Mouse (Mus musculus): Measurements from ENCODE around the gene Doc2a. TPM values are rescaled to one million over a fixed set of nuclear protein-coding genes. Genes with fewer than 3 reads are reported as not detected.
A peak's percentile ranks its signal among the peaks of the same experiment; 100 is the strongest.
"Not testable (repeated sequence)": the region's sequence is repeated elsewhere in the genome, so short reads cannot be mapped to it uniquely, and the experiment has no call there.

The Doc2a gene
- polyA plus RNA-seq, 1 experiment from 2014 or later = 4.3 TPM

DNA sequence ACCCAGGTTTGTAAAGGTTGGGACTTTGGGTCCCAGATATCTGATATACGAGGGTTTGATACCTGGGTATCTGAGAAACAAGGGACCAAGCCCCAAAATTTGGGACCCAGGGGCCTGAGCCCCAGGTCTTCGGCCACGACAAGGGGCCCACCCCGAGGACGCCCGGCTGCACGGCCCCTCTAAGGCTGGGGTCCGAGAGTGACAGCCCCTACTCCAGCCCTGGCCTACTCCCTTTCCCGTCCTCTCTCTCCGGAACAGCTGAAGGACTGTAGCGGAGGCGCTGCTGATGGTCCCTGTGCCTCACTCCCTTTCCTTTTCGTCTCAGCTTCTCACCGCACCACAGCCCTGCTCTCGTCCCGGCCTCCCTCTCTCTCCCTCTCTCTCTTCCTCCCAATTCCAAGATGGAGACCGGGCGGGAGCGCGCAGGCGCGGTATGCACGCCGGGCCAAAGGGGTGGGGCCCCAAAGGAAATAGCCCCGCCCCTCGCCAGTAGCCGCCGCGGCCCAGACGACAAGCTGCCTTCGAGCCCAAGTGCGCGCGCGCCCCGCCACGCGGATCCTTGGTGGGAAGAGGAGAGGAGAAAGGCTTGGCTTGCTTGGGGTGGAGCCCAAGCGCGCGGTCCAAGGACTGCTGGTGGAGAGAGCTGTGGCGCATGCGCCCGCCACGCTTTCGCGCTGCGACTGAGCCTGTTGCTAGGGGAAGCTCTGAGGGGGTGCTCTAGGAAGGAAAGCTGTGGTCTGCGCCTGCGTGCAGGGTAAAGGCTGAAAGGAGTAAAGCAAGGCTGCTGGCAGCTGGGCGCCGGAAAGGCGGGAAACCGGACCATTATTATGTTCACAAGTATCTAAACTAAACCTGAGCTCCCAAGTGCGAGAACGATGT is 37.3 kb downstream of the Doc2a start, which contains the start of gene Taok2:
Gene Taok2, minus strand, starts transcription at position 418 of the 879 bp plus-strand sequence.
- peak within 1 kb of the TSS; percentile 97 for H3K4me2 ChIP-seq (replicated peaks)
- no peaks in the 10 kb centered on the region for H3K27me3 ChIP-seq
- H3K36me3 ChIP-seq = peaks cover 10% of the 10 kb centered on the region
- peaks cover 36% of the 10 kb centered on the region for H3K4me1 ChIP-seq
- peak; percentile 97 for ATAC-seq (ENCODE audit: low FRiP score)
- peak within 1 kb of the TSS; percentile 79 for H3K4me3 ChIP-seq
- H3K27ac ChIP-seq = peak within 1 kb of the TSS; percentile 95
- no peaks in the 10 kb centered on the region for H3K9me3 ChIP-seq (replicated peaks)
- WGBS = under 1% methylated on average over 56 of the region's 56 CpGs
- H3K9ac ChIP-seq = peak within 1 kb of the TSS; percentile 93

DNA sequence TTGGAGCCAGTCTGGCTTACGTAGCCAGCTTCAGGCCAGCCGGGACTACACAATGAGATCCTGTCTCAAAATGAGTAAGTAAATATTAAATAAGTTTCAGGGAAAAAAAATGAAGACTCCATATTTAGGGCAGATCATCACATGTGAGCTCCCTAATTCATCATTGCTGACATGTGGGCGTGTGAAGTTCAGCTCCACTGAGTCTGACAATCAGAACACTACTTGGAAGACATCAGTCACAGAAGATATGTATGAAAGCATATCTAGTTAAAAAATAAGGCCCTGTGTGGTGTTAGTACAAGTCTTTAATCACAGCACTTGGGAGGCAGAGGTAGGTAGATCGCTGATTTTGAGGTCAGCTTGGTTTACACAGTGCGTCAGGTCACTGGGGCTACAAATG is 40.1 kb downstream of the Doc2a start:
- WGBS = 83% methylated on average over 5 of the region's 5 CpGs
- Histone ChIP-seq H3K4me1 (peaks cover 15% of the 10 kb centered on the region), H3K9ac (no peak overlapping the region), H3K36me3 (peaks cover 9% of the 10 kb centered on the region), H3K27me3 (no peaks in the 10 kb centered on the region), H3K4me2 (replicated peaks) (no peak overlapping the region), H3K9me3 (replicated peaks) (no peaks in the 10 kb centered on the region), H3K4me3 (no peak overlapping the region), H3K27ac (no peak overlapping the region)
- no peak for ATAC-seq (ENCODE audit: low FRiP score)

DNA sequence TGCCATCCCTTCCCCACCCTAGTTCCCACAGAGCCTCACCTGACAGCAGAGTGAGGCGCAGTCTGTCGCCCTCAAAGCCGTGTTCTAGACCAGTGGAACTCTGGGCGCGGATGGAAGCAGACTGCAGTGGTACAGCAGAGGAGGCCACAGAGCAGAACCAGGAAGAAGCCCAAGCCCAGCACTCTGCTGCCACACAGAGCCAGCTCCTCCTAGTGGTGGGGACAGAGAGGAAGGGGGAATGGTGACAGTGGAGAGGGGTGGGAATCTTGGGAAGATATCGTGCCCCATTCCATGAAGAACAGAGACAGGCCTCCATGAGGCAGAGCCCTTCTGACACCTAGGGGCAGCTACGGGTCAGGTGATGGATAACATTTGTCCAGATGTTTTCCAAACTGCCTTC is 41.6 kb downstream of the Doc2a start:
- H3K27me3 ChIP-seq = no peaks in the 10 kb centered on the region
- no peak overlapping the region for H3K27ac ChIP-seq
- H3K4me1 ChIP-seq = no peaks in the 10 kb centered on the region
- H3K9me3 ChIP-seq (replicated peaks) = no peaks in the 10 kb centered on the region
- H3K36me3 ChIP-seq = peaks cover 9% of the 10 kb centered on the region
- WGBS = 57% methylated on average over 7 of the region's 7 CpGs
- no peak for ATAC-seq (ENCODE audit: low FRiP score)
- no peak overlapping the region for H3K9ac ChIP-seq
- no peak overlapping the region for H3K4me3 ChIP-seq
- no peak overlapping the region for H3K4me2 ChIP-seq (replicated peaks)

DNA sequence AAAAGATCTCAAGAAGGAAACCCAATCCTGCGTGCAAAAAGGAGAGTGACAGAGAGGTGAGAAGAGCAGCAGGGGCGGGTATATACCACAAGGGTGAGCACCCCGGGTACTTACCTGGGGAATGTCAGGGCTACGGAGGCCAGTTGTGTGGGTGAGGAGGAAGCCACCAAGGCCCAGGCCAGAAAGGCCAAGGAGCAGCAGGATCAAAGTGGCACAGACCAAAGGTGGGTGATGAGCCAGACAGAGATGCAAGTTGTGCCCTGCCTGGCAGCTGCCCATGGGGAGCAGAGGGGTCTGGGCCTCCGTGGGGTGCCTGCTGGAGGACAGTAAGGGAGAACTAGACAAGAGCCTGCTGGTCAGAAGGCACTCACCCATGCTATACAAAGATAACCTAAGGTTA is 49.7 kb downstream of the Doc2a start:
- Histone ChIP-seq H3K4me3 (no peak overlapping the region), H3K9me3 (replicated peaks) (no peaks in the 10 kb centered on the region), H3K27ac (no peak overlapping the region), H3K9ac (no peak overlapping the region), H3K27me3 (no peaks in the 10 kb centered on the region), H3K36me3 (no peaks in the 10 kb centered on the region), H3K4me2 (replicated peaks) (peak overlapping the region; percentile 70), H3K4me1 (peaks cover 15% of the 10 kb centered on the region)
- no peak for ATAC-seq (ENCODE audit: low FRiP score)
- 88% methylated on average over 5 of the region's 5 CpGs for WGBS

DNA sequence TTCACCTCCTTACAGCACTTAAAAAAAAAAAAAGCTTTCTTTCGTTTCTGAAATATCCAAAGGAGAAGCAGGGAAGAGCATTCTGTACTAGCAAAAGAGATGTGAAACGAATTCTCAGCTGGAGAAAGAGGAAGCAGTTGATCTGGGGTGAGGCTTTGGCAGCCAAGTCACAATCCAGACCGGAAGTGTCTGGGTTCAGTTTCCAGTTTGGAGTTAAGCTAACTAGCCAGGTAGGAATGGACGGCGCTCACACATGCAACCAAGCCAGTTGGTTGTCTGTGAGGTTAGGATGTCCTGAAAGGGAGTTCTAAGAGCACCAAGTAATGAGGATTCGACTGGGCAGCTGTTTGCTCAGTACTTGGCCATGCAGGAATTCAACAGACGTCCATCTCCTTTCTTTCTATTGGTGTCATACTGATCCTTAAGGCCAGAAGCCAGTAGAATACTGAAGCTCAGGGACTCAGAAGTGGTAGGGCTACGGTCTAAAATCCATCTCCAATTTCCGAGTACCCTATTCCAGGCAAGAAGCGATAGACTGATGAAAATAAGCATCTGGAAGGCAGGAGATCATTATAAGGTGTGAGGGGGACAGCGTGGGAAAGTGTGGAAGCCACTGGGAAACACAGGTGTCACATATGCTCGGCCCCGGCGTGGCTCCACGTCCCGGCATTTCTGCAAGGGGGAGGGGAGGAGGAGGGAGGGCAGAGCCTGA is 50.3 kb downstream of the Doc2a start:
- H3K9me3 ChIP-seq (replicated peaks) = no peaks in the 10 kb centered on the region
- no peaks in the 10 kb centered on the region for H3K36me3 ChIP-seq
- peak; percentile 63 for ATAC-seq (ENCODE audit: low FRiP score)
- H3K9ac ChIP-seq = peak overlapping the region; percentile 77
- peak overlapping the region; percentile 53 for H3K4me3 ChIP-seq
- peak overlapping the region; percentile 64; the same call in 1 of the 2 replicates for H3K27ac ChIP-seq
- H3K4me1 ChIP-seq = peaks cover 15% of the 10 kb centered on the region
- H3K27me3 ChIP-seq = no peaks in the 10 kb centered on the region
- H3K4me2 ChIP-seq (replicated peaks) = peak overlapping the region; percentile 70
- 24% methylated on average over 16 of the region's 16 CpGs for WGBS

DNA sequence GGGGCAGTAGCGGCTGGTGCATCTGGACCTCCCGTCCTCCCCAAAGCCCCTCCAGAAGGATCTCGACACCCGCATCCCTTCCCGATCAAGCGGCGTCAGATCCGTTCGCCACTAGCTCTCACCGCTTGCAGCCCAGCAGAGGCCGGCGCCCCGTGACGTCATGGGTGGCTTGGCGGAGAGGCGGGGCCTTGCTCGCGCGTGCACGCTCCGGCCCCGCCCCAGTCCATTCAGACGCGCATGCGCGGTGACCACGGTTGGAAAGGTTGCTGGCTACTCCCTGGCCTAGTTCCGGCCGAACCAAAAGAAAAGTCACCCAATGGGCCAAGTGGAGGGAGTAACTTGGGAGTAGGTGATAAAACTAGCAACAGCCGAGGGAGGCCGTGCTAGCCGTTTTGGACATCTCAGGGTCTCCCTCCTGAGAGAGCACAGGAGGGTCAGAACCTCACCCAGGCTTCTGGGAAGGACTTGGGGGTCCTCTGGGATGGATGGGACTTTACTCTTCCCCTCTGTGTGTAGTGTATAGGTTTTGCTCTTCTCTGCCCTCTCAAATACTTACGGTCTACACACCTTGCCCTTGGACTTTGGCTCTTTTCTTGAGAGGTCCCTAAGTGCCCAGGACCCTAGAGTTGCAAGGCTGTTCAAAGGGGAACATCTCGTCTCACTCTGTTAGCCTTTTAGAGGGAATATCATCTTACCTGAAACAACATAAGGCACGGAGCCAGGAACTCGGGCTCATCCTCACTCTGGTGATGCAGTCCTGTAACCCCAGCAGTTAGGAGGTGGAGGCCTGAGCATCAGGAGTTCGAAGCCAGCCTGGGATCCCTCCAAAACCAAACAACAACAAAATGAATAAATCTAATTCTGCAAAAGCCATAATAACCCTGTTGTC is 51.1 kb downstream of the Doc2a start:
- Histone ChIP-seq H3K4me3 (peak overlapping the region; percentile 53), H3K27me3 (no peaks in the 10 kb centered on the region), H3K36me3 (no peaks in the 10 kb centered on the region), H3K4me2 (replicated peaks) (peak overlapping the region; percentile 70), H3K27ac (peak overlapping the region; percentile 64; the same call in 1 of the 2 replicates), H3K9ac (peak overlapping the region; percentile 77), H3K4me1 (peaks cover 15% of the 10 kb centered on the region), H3K9me3 (replicated peaks) (no peaks in the 10 kb centered on the region)
- peak; percentile 93 for ATAC-seq (ENCODE audit: low FRiP score)
- WGBS = 12% methylated on average over 37 of the region's 37 CpGs

DNA sequence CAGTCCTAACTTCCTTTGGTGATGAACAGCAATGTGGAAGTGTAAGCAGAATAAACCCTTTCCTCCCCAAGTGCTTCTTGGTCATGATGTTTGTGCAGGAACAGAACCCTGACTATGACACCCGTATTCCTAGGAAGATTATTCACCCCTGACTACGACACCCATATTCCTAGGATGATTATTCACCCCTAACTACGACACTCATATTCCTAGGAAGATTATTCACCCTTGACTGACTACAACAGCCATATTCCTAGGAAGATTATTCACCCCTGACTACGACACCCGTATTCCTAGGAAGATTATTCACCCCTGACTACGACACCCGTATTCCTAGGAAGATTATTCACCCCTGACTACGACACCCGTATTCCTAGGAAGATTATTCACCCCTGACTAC is 52.6 kb downstream of the Doc2a start:
- not testable (repeated sequence) for H3K27me3 ChIP-seq; H3K36me3 ChIP-seq; H3K9ac ChIP-seq; H3K27ac ChIP-seq; H3K4me3 ChIP-seq; H3K9me3 ChIP-seq (replicated peaks); ATAC-seq (ENCODE audit: low FRiP score); H3K4me2 ChIP-seq (replicated peaks)
- peaks cover 15% of the 10 kb centered on the region for H3K4me1 ChIP-seq
- 96% methylated on average over 7 of the region's 9 CpGs for WGBS

Other genes with a start within 250 kb of the Doc2a start
- gene Nupr1, start 216.6 kb upstream of the Doc2a start, polyA plus RNA-seq (2016; fragmentation: Nextera tagmentation; extraction: Ambion mirVana) = 2.8 and 3.8 TPM in 2 replicates
- 27.3 and 40.6 TPM in 2 replicates for gene Sgf29, start 198.1 kb upstream of the Doc2a start, polyA plus RNA-seq (2016; fragmentation: Nextera tagmentation; extraction: Ambion mirVana)
- 0.65 and 1.4 TPM in 2 replicates for gene Sult1a1, start 171.0 kb upstream of the Doc2a start, polyA plus RNA-seq (2016; fragmentation: Nextera tagmentation; extraction: Ambion mirVana)
- gene Bola2, start 152.0 kb upstream of the Doc2a start, polyA plus RNA-seq (2016; fragmentation: Nextera tagmentation; extraction: Ambion mirVana) = 121 and 147 TPM in 2 replicates
- 15.3 and 17.1 TPM in 2 replicates for gene Slx1b, start 151.6 kb upstream of the Doc2a start, polyA plus RNA-seq (2016; fragmentation: Nextera tagmentation; extraction: Ambion mirVana)
- 53.6 and 56.9 TPM in 2 replicates for gene Coro1a, start 139.6 kb upstream of the Doc2a start, polyA plus RNA-seq (2016; fragmentation: Nextera tagmentation; extraction: Ambion mirVana)
- 63.6 and 67.8 TPM in 2 replicates for gene Mapk3, start 87.8 kb upstream of the Doc2a start, polyA plus RNA-seq (2016; fragmentation: Nextera tagmentation; extraction: Ambion mirVana)
- 1.4 TPM in 2 replicates for gene Gdpd3, start 81.1 kb upstream of the Doc2a start, polyA plus RNA-seq (2016; fragmentation: Nextera tagmentation; extraction: Ambion mirVana)
- 140 and 144 TPM in 2 replicates for gene Ypel3, start 70.5 kb upstream of the Doc2a start, polyA plus RNA-seq (2016; fragmentation: Nextera tagmentation; extraction: Ambion mirVana)
- gene Tbx6, start 65.9 kb upstream of the Doc2a start, polyA plus RNA-seq (2016; fragmentation: Nextera tagmentation; extraction: Ambion mirVana) = 0.48 and 1.1 TPM in 2 replicates
- 286 and 294 TPM in 2 replicates for gene Ppp4c, start 54.9 kb upstream of the Doc2a start, polyA plus RNA-seq (2016; fragmentation: Nextera tagmentation; extraction: Ambion mirVana)
- gene Fam57b, start 49.7 kb upstream of the Doc2a start, polyA plus RNA-seq (2016; fragmentation: Nextera tagmentation; extraction: Ambion mirVana) = 23.7 and 24.9 TPM in 2 replicates
- not detected in 2 replicates for gene 4930451I11Rik, start 15.8 kb upstream of the Doc2a start, polyA plus RNA-seq (2016; fragmentation: Nextera tagmentation; extraction: Ambion mirVana)
- 30.5 and 35.4 TPM in 2 replicates for gene Hirip3, start 14.6 kb downstream of the Doc2a start, polyA plus RNA-seq (2016; fragmentation: Nextera tagmentation; extraction: Ambion mirVana)
- gene Ino80e, start 15.0 kb downstream of the Doc2a start, polyA plus RNA-seq (2016; fragmentation: Nextera tagmentation; extraction: Ambion mirVana) = 89.0 and 92.6 TPM in 2 replicates
- gene Taok2, start 37.3 kb downstream of the Doc2a start, polyA plus RNA-seq (2016; fragmentation: Nextera tagmentation; extraction: Ambion mirVana) = 63.5 and 66.6 TPM in 2 replicates
- gene Tmem219, start 75.5 kb downstream of the Doc2a start, polyA plus RNA-seq (2016; fragmentation: Nextera tagmentation; extraction: Ambion mirVana) = 21.8 and 23.0 TPM in 2 replicates
- 58.1 and 59.3 TPM in 2 replicates for gene Kctd13, start 81.5 kb downstream of the Doc2a start, polyA plus RNA-seq (2016; fragmentation: Nextera tagmentation; extraction: Ambion mirVana)
- 3.4 and 4.1 TPM in 2 replicates for gene Asphd1, start 102.2 kb downstream of the Doc2a start, polyA plus RNA-seq (2016; fragmentation: Nextera tagmentation; extraction: Ambion mirVana)
- 13.3 and 18.2 TPM in 2 replicates for gene Sez6l2, start 103.1 kb downstream of the Doc2a start, polyA plus RNA-seq (2016; fragmentation: Nextera tagmentation; extraction: Ambion mirVana)
- gene Cdipt, start 128.5 kb downstream of the Doc2a start, polyA plus RNA-seq (2016; fragmentation: Nextera tagmentation; extraction: Ambion mirVana) = 87.8 and 93.5 TPM in 2 replicates
- 0.92 and 1.4 TPM in 2 replicates for gene Cdiptos, start 128.7 kb downstream of the Doc2a start, polyA plus RNA-seq (2016; fragmentation: Nextera tagmentation; extraction: Ambion mirVana)
- gene Mvp, start 167.2 kb downstream of the Doc2a start, polyA plus RNA-seq (2016; fragmentation: Nextera tagmentation; extraction: Ambion mirVana) = 6.8 and 7.2 TPM in 2 replicates
- gene Pagr1b, start 169.1 kb downstream of the Doc2a start, polyA plus RNA-seq (2016; fragmentation: Nextera tagmentation; extraction: Ambion mirVana) = 0.72 and 1.3 TPM in 2 replicates
- 46.6 and 51.6 TPM in 2 replicates for gene Pagr1a, start 169.9 kb downstream of the Doc2a start, polyA plus RNA-seq (2016; fragmentation: Nextera tagmentation; extraction: Ambion mirVana)
- 63.8 and 69.6 TPM in 2 replicates for gene Gm42742, start 173.7 kb downstream of the Doc2a start, polyA plus RNA-seq (2016; fragmentation: Nextera tagmentation; extraction: Ambion mirVana)
- 7.1 and 9.6 TPM in 2 replicates for gene Prrt2, start 173.8 kb downstream of the Doc2a start, polyA plus RNA-seq (2016; fragmentation: Nextera tagmentation; extraction: Ambion mirVana)
- gene Maz, start 179.6 kb downstream of the Doc2a start, polyA plus RNA-seq (2016; fragmentation: Nextera tagmentation; extraction: Ambion mirVana) = 117 and 119 TPM in 2 replicates
- gene Kif22, start 195.1 kb downstream of the Doc2a start, polyA plus RNA-seq (2016; fragmentation: Nextera tagmentation; extraction: Ambion mirVana) = 85.3 and 86.9 TPM in 2 replicates
- not detected in 2 replicates for gene Zg16, start 239.9 kb downstream of the Doc2a start, polyA plus RNA-seq (2016; fragmentation: Nextera tagmentation; extraction: Ambion mirVana)
- gene AI467606, start 243.9 kb downstream of the Doc2a start, polyA plus RNA-seq (2016; fragmentation: Nextera tagmentation; extraction: Ambion mirVana) = 1.0 and 1.2 TPM in 2 replicates

Measured in hindbrain, embryonic 12.5 days (tissue).